Mouse (Mus musculus) neural tube, embryonic 14.5 days (tissue): ENCODE data around the gene Mmp11. TPM values are rescaled to one million over a fixed set of nuclear protein-coding genes. Genes with fewer than 3 reads are reported as not detected.

Source experiments
- ATAC-seq: fragments of 200-750 bp; cut with Nextera tagmentation; 2 replicates; pipeline ENCODE4 v1.8.0; 2017; ENCODE audit warnings: low read depth, mild to moderate bottlenecking, moderate TSS enrichment, moderate library complexity
- H3K27ac ChIP-seq: fragments of 300-500 bp; sonication (generic); 2 replicates; pipeline ENCODE4 v1.5.1; 2014; ENCODE audit warnings: low read depth, mild to moderate bottlenecking, control low read depth, low read length, moderate library complexity, mixed read lengths
- H3K27me3 ChIP-seq: fragments of 300-500 bp; sonication (generic); 2 replicates; pipeline ENCODE4 v1.6.1; 2014; ENCODE audit warnings: low read length; ENCODE audit not compliant: control insufficient read depth, insufficient read depth
- H3K36me3 ChIP-seq: fragments of 300-500 bp; sonication (generic); 2 replicates; pipeline ENCODE4 v1.6.1; 2014; ENCODE audit warnings: low read length, mixed read lengths; ENCODE audit not compliant: control insufficient read depth, insufficient read depth
- H3K4me1 ChIP-seq: fragments of 300-500 bp; sonication (generic); 2 replicates; pipeline ENCODE4 v1.6.1; 2014; ENCODE audit warnings: low read length; ENCODE audit not compliant: control insufficient read depth, insufficient read depth
- H3K4me2 ChIP-seq: fragments of 300-500 bp; sonication (generic); 2 replicates; pipeline ENCODE4 v1.6.1; 2014; ENCODE audit warnings: mild to moderate bottlenecking, low read depth, low read length, control low read depth
- H3K4me3 ChIP-seq: fragments of 300-500 bp; sonication (generic); 2 replicates; pipeline ENCODE4 v1.5.1; 2014; ENCODE audit warnings: low read depth, low read length, control low read depth, mixed read lengths
- H3K9ac ChIP-seq: fragments of 300-500 bp; sonication (generic); replicated peaks from 2 replicates; pipeline ENCODE4 v1.6.1; 2014; ENCODE audit warnings: low read depth, mild to moderate bottlenecking, control low read depth, low read length, mixed read lengths
- H3K9me3 ChIP-seq: fragments of 300-500 bp; sonication (generic); 2 replicates; pipeline ENCODE4 v1.6.1; 2016; ENCODE audit warnings: low read length; ENCODE audit not compliant: control insufficient read depth
- WGBS: fragments of 180-500 bp; shearing (Covaris S2); extraction: QIAGEN DNeasy Blood & Tissue Kit; methylation state at CpG from one replicate; pipeline ENCODE4 v1.1.7; 2014; 5-methylcytosine and 5-hydroxymethylcytosine counted together
- polyA plus RNA-seq: library from polyadenylated mRNA; unstranded; fragments of >200 nt; fragmentation: Nextera tagmentation; extraction: Ambion mirVana; gene quantifications from 2 replicates; pipeline ENCODE4 v1.2.1, GENCODE M21; 2014

Gene Mmp11
- polyA plus RNA-seq, 1 experiment from 2014 or later, result 15.3 TPM

- Histone ChIP-seq H3K4me3 (peak overlapping the region; percentile 28), H3K27ac (no peak overlapping the region), H3K4me1 (0 out of 2 replicates have a peak, but pooled peaks cover 9% of the 10 kb centered on the region), H3K9me3 (no peaks in the 10 kb centered on the region), H3K36me3 (no peaks in the 10 kb centered on the region), H3K9ac (peak overlapping the region; percentile 53), H3K27me3 (no peaks in the 10 kb centered on the region), H3K4me2 (peak overlapping the region; percentile 77)
- WGBS, result 3% methylated on average over 20 of the region's 23 CpGs
- peak; percentile 65 for ATAC-seq
These were observed 14.5 kb upstream of the Mmp11 start for GRCm38 (mm10) chr10:75950791-75951210.

- Histone ChIP-seq H3K9ac (no peak overlapping the region; the same call in 1 of the 2 replicates), H3K9me3 (no peaks in the 10 kb centered on the region), H3K4me3 (no peak overlapping the region), H3K4me2 (no peak overlapping the region), H3K27ac (no peak overlapping the region), H3K36me3 (no peaks in the 10 kb centered on the region), H3K27me3 (no peaks in the 10 kb centered on the region), H3K4me1 (0 out of 2 replicates have a peak, but pooled peaks cover 9% of the 10 kb centered on the region)
- ATAC-seq, result no peak
- WGBS, result 85% methylated on average over 22 of the region's 22 CpGs
These were observed 13.1 kb upstream of the Mmp11 start for GRCm38 (mm10) chr10:75949053-75950045.

- Histone ChIP-seq H3K4me2 (no peak overlapping the region), H3K27ac (no peak overlapping the region), H3K4me3 (no peak overlapping the region), H3K27me3 (no peaks in the 10 kb centered on the region), H3K36me3 (no peaks in the 10 kb centered on the region), H3K9me3 (no peaks in the 10 kb centered on the region), H3K9ac (no peak overlapping the region), H3K4me1 (peaks cover 12% of the 10 kb centered on the region; the same call in 1 of the 2 replicates)
- ATAC-seq, result no peak
- 74% methylated on average over 5 of the region's 5 CpGs for WGBS
These were observed 11.8 kb upstream of the Mmp11 start for GRCm38 (mm10) chr10:75948079-75948478.

- no peak for ATAC-seq
- no peaks in the 10 kb centered on the region for H3K27me3 ChIP-seq
- no peak overlapping the region for H3K27ac ChIP-seq
- H3K4me2 ChIP-seq, result no peak overlapping the region
- H3K9ac ChIP-seq, result no peak overlapping the region
- H3K4me1 ChIP-seq, result peaks cover 7% of the 10 kb centered on the region; the same call in 1 of the 2 replicates
- H3K4me3 ChIP-seq, result no peak overlapping the region
- H3K36me3 ChIP-seq, result no peaks in the 10 kb centered on the region
- 90% methylated on average over 7 of the region's 7 CpGs for WGBS
- H3K9me3 ChIP-seq, result no peaks in the 10 kb centered on the region
These were observed 9.6 kb upstream of the Mmp11 start for GRCm38 (mm10) chr10:75945896-75946295.

- no peak overlapping the region for H3K27ac ChIP-seq
- no peaks in the 10 kb centered on the region for H3K36me3 ChIP-seq
- ATAC-seq, result no peak
- no peaks in the 10 kb centered on the region for H3K9me3 ChIP-seq
- no peak overlapping the region for H3K4me2 ChIP-seq
- WGBS, result 91% methylated on average over 7 of the region's 7 CpGs
- no peak overlapping the region for H3K4me3 ChIP-seq
- H3K9ac ChIP-seq, result no peak overlapping the region
- H3K4me1 ChIP-seq, result peaks cover 3% of the 10 kb centered on the region; the same call in 1 of the 2 replicates
- no peaks in the 10 kb centered on the region for H3K27me3 ChIP-seq
These were observed 8.9 kb upstream of the Mmp11 start for GRCm38 (mm10) chr10:75945213-75945612.

- Histone ChIP-seq H3K9me3 (no peaks in the 10 kb centered on the region), H3K27me3 (no peaks in the 10 kb centered on the region), H3K9ac (no peak overlapping the region; the same call in 1 of the 2 replicates), H3K4me1 (peaks cover 3% of the 10 kb centered on the region; the same call in 1 of the 2 replicates), H3K27ac (peak overlapping the region; percentile 46; the same call in 1 of the 2 replicates), H3K4me2 (no peak overlapping the region), H3K4me3 (no peak overlapping the region), H3K36me3 (no peaks in the 10 kb centered on the region)
- 10% methylated on average over 11 of the region's 11 CpGs for WGBS
- ATAC-seq, result peak; percentile 48; the same call in 1 of the 2 replicates
These were observed 7.9 kb upstream of the Mmp11 start for GRCm38 (mm10) chr10:75944066-75944772.

- Histone ChIP-seq H3K4me1 (peaks cover 3% of the 10 kb centered on the region; the same call in 1 of the 2 replicates), H3K9ac (no peak within 1 kb of the TSS), H3K27ac (peak within 1 kb of the TSS; percentile 24; the same call in 1 of the 2 replicates), H3K4me2 (no peak within 1 kb of the TSS), H3K9me3 (no peaks in the 10 kb centered on the region), H3K27me3 (no peaks in the 10 kb centered on the region), H3K36me3 (no peaks in the 10 kb centered on the region), H3K4me3 (no peak within 1 kb of the TSS)
- ATAC-seq, result no peak
- WGBS, result 88% methylated on average over 15 of the region's 15 CpGs
These were observed 6.6 kb upstream of the Mmp11 start, which contains the start of gene Vpreb3 for GRCm38 (mm10) chr10:75942736-75943477. Gene Vpreb3, plus strand, starts transcription at chr10:75943057.

GRCm38 (mm10) chr10:75941042-75941824 lies 4.9 kb upstream of the Mmp11 start:
- ATAC-seq, result no peak
- Histone ChIP-seq H3K9me3 (no peaks in the 10 kb centered on the region), H3K27ac (no peak overlapping the region), H3K27me3 (no peaks in the 10 kb centered on the region), H3K4me1 (peaks cover 3% of the 10 kb centered on the region; the same call in 1 of the 2 replicates), H3K4me3 (no peak overlapping the region), H3K9ac (no peak overlapping the region), H3K4me2 (no peak overlapping the region), H3K36me3 (no peaks in the 10 kb centered on the region)
- WGBS, result 65% methylated on average over 9 of the region's 9 CpGs
